Mouse (Mus musculus): ENCODE measurements around the gene Mis18bp1.
"Not testable (repeated sequence)": the region's sequence is repeated elsewhere in the genome, so short reads cannot be mapped to it uniquely, and the experiment has no call there.

Gene Mis18bp1

GRCm38 (mm10) chr12:65172021-65172951, at the start of gene Mis18bp1:
Gene Mis18bp1 (minus strand): TSS chr12:65172604.
- peak; percentile 89 for DNase-seq (ENCODE audit: low spot score)

DNA sequence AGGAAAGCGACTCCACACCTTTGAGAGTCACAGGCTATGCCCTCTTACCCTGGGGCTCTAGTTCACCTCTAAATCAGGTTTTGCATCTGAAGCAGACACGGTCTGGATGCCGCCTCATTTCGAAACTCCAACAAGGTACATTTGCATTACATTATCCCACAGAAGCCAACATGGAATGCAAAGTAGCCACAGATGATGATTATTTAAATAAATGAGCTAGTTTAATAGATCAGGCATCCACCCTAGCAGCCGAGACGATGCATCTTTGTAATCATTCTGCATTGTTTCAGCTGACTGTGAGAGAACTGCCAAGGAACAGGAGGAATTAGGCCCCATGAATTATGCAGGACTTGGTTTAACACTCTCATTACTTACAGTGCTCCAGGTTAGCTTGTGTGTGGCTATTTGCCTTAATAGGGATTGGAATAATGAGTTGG, 44.0 kb upstream of the Mis18bp1 start:
- DNase-seq (ENCODE audit: low spot score), result no peak

GRCm38 (mm10) chr12:65206431-65206830, 34.0 kb upstream of the Mis18bp1 start:
- DNase-seq (ENCODE audit: low spot score), result no peak

DNA sequence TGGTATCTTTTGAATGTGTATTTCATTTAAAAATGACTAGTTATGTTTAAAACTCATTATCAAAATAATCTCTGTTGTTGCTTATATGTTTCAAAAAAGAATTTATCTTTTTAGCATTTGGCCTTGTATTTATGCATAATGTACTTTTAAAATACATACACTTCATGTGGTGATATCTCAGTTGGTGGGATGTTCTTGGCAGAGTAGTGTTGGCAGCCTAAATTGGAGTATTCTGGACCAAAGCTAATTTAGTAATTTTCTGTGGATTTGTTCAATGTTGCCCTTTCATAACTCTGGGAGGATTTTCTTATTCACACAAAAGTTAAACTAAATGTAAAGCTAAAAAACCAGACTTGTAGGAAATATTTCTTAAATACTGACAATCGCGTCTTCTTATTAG, 29.4 kb upstream of the Mis18bp1 start:
- DNase-seq (ENCODE audit: low spot score), result no peak

- no peak for DNase-seq (ENCODE audit: low spot score)
Measured at GRCm38 (mm10) chr12:65194003-65194530, 21.7 kb upstream of the Mis18bp1 start.

GRCm38 (mm10) chr12:65189213-65189612, 16.8 kb upstream of the Mis18bp1 start:
- DNase-seq (ENCODE audit: low spot score), result no peak

- DNase-seq (ENCODE audit: low spot score), result no peak
Measured at GRCm38 (mm10) chr12:65187365-65187764, 15.0 kb upstream of the Mis18bp1 start.

DNA sequence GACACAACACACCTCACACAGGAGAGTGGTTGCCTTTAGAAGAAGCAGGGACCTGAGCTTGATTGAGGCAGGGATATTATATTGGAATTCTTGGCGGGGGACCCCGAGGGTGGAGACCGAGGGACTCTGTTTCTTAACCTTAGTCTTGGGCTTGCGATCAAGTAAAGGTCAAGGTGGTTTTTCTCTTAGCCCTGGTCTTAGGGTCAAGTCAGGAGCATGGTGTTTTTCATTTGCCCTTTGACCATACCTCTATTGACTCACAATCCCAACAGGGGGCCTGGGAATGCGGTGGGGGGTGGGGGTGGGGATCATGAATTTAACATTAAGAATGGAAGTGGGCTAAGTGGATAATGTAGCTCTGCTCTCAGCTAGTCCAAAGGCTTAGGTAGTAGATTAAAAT, 1.3 kb upstream of the Mis18bp1 start:
- no peak for DNase-seq (ENCODE audit: low spot score)

DNA sequence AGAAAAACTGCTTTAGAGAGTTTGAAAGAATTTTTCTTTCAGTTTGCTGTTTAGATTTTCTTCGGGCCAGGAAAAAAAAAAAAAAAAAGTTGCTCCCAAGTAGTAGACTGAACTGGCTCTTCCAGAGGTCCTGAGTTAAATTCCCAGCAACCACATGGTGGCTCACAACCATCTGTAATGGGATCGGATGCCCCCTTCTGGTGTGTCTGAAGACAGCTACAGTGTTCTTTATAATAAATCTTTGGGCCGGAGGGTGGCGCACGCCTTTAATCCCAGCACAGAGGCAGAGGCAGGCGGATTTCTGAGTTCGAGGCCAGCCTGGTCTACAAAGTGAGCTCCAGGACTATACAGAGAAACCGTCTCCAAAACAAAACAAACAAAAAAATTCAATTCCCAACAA, 555 bp upstream of the Mis18bp1 start:
- DNase-seq (ENCODE audit: low spot score), result peak; percentile 55

GRCm38 (mm10) chr12:65136121-65136520, 36.3 kb downstream of the Mis18bp1 start:
- not testable (repeated sequence) for DNase-seq (ENCODE audit: low spot score)

- no peak for DNase-seq (ENCODE audit: low spot score)
Measured at GRCm38 (mm10) chr12:65119451-65119850, 53.0 kb downstream of the Mis18bp1 start.

GRCm38 (mm10) chr12:65118968-65119367, 53.4 kb downstream of the Mis18bp1 start:
- no peak for DNase-seq (ENCODE audit: low spot score)

- not testable (repeated sequence) for DNase-seq (ENCODE audit: low spot score)
Measured at GRCm38 (mm10) chr12:65114978-65115377, 57.4 kb downstream of the Mis18bp1 start.

DNA sequence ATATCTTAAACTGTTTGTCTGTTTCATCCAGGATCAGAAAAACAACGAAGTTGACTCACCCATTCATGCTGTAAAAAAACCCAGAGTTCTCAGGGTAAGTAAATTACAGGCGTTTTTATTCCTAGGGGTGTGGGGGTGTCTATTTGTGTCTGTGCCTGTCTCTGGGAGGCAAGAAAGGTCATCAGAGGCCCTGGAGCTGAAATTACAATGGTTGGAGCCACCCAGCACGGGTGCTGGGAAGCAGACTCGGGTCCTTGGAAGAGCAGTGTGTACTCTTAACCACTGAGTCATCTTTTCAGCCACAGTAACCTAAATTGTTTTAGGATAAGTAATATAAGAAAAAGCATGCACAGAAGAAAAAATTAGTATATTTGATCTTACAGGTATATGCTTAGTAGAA, 58.5 kb downstream of the Mis18bp1 start:
- DNase-seq (ENCODE audit: low spot score), result no peak

GRCm38 (mm10) chr12:65112811-65113210, 59.6 kb downstream of the Mis18bp1 start:
- DNase-seq (ENCODE audit: low spot score), result no peak

GRCm38 (mm10) chr12:65111503-65111902, 60.9 kb downstream of the Mis18bp1 start:
- DNase-seq (ENCODE audit: low spot score), result no peak

DNA sequence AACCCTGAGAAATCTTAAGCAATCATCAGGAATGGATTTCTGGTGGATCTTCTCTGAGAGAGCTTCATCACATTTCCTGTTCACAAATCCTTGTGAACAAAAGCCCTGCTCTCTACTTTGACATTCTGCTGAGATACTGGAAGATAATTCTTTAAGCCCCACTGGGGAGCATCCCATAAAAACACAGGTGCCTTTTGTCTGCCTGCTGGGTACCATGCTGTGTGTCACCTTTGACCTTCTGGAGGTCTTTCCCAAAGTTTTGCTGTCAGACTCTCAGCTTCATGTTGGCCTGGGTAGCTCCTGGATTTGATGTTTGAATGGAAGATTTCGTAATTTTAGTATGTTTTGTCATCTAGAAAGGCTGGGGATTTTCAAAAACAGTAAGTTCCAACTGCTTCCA, 63.7 kb downstream of the Mis18bp1 start:
- no peak for DNase-seq (ENCODE audit: low spot score)
